Mouse (Mus musculus) hindbrain, embryonic 13.5 days (tissue): ENCODE data around the gene St5. TPM values are rescaled to one million over a fixed set of nuclear protein-coding genes. Genes with fewer than 3 reads are reported as not detected.

Experiments
- ATAC-seq: fragments of 200-750 bp; cut with Nextera tagmentation; 2 replicates; pipeline ENCODE4 v1.8.0; 2017; ENCODE audit warnings: moderate TSS enrichment; ENCODE audit not compliant: low FRiP score
- H3K27ac ChIP-seq: fragments of 300-500 bp; sonication (generic); 2 replicates; pipeline ENCODE4 v1.5.1; 2015; ENCODE audit warnings: inconsistent platforms, mild to moderate bottlenecking, moderate library complexity
- H3K27me3 ChIP-seq: fragments of 300-500 bp; sonication (generic); 2 replicates; pipeline ENCODE4 v1.6.1; 2015; ENCODE audit warnings: mild to moderate bottlenecking, inconsistent platforms
- H3K36me3 ChIP-seq: fragments of 300-500 bp; sonication (generic); 2 replicates; pipeline ENCODE4 v1.6.1; 2015; ENCODE audit warnings: mild to moderate bottlenecking, inconsistent platforms
- H3K4me1 ChIP-seq: fragments of 300-500 bp; sonication (generic); replicated peaks from 2 replicates; pipeline ENCODE4 v1.6.1; 2015; ENCODE audit warnings: inconsistent platforms
- H3K4me2 ChIP-seq: fragments of 300-500 bp; sonication (generic); 2 replicates; pipeline ENCODE4 v1.6.1; 2015; ENCODE audit warnings: inconsistent platforms, mild to moderate bottlenecking, moderate library complexity
- H3K4me3 ChIP-seq: fragments of 300-500 bp; sonication (generic); 2 replicates; pipeline ENCODE4 v1.5.1; 2015; ENCODE audit warnings: mild to moderate bottlenecking, inconsistent platforms
- H3K9ac ChIP-seq: fragments of 300-500 bp; sonication (generic); 2 replicates; pipeline ENCODE4 v1.6.1; 2015; ENCODE audit warnings: mild to moderate bottlenecking, inconsistent platforms
- H3K9me3 ChIP-seq: fragments of 300-500 bp; sonication (generic); 2 replicates; pipeline ENCODE4 v1.6.1; 2016; ENCODE audit warnings: inconsistent platforms
- WGBS: fragments of 180-500 bp; shearing (Covaris S2); methylation state at CpG from one replicate; pipeline ENCODE4 v1.1.7; 2015; 5-methylcytosine and 5-hydroxymethylcytosine counted together
- polyA plus RNA-seq: library from polyadenylated mRNA; unstranded; fragments of >200 nt; fragmentation: Nextera tagmentation; extraction: Ambion mirVana; gene quantifications from 2 replicates; pipeline ENCODE4 v1.2.1, GENCODE M21; 2015

Gene St5
- 22.6 and 25.6 TPM in 2 replicates for polyA plus RNA-seq

DNA sequence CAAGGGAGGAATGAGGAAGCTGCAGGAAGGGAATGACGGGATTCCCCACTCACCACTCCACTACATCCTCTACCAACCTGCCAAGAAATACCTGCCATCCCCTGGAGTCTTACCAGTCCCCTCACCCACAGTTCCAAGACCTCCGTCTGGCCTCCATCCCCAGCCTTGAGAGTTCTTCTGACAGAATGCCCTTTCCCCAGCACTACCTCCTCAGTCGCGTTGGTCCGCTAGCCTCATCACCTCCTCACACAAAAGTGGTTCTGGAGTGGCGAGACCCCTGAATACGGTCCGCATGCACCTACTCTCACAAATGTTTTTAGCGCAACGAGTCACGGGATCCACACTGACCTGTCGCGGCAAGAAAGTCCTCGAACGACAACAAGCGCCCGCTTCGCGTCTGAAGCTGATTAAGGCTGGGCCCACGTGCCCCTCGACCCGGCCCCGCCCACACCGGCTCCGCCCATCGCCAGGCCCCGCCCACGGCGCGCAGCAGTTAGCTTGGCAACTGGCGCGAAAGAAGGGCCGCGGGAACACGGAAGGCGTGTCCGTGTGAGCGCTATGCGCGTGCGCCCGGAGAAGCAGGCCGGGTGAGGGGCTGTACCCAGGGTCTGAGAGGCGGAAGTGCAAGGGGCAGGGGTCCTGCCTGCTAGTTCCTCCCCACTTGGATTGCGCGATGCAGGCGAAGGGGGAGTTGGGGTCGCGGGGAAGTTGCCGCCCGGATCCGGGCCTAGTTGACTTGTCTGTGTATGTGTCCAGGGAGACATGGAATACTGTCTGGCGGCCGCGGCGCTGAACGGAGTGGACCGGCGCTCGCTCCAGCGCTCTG, at the start of gene St5, which contains the start of gene Akip1:
TSS of gene St5 (minus strand) at position 416 of the 826 bp plus-strand sequence.
TSS of gene Akip1 (plus strand) at position 501 of the 826 bp plus-strand sequence.
- peak within 1 kb of the TSS; percentile 55 for H3K27ac ChIP-seq
- 0 out of 2 replicates have a peak, but pooled peaks cover 6% of the 10 kb centered on the region for H3K4me1 ChIP-seq
- H3K9ac ChIP-seq: peak within 1 kb of the TSS; percentile 72
- ATAC-seq: peak; percentile 96
- H3K36me3 ChIP-seq: no peaks in the 10 kb centered on the region
- H3K4me2 ChIP-seq: peak within 1 kb of the TSS; percentile 65
- WGBS: under 1% methylated on average over 61 of the region's 61 CpGs
- H3K27me3 ChIP-seq: 0 out of 2 replicates have a peak, but pooled peaks cover 4% of the 10 kb centered on the region
- H3K9me3 ChIP-seq: no peaks in the 10 kb centered on the region
- H3K4me3 ChIP-seq: peak within 1 kb of the TSS; percentile 59

DNA sequence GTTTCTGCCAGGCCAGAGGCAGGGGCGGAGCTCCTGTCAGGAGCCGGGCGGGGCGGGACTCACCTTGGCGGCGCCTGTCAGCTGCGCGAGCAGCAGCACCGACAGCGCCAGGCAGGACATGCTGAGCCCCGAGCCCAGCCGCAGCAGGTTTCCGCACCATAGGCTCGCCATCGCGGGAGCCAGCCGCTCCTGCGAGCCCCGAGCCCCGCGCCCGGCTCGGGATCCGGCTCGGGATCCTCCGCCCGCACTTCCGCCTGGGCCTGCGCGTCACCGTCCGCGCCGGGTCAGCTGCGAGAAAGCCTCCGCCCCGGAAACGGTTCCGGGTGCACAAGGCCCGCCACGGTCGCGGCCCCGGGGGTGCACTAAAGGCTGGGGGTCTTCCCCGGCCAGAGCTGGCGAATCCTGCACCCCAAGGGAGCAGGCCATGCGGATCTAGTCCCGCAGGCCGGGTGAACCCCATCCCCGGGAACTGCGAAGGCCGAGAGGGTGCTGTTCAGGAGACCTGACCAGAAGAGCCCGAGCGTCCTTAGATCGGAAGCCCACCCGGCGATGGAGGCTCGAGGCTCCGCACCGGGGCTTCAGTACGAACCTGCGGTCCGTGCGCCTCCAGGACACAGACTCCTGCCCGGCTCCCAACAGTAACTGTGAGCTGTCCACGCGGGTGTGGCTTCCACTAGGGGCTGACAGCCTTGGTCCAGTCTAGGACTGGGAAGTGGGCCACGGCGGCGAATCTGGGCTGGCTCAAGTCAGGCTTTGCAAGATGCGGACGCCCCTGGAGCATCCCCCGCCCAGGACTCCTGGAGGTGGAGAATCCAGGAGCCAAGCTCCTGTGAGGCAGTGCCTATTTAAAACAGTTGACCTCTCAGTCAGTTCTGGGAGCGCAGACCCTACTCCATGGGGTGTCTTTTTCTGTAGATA, 48.9 kb upstream of the St5 start, which contains the start of gene Tmem9b:
TSS of gene Tmem9b (minus strand) at position 868 of the 918 bp plus-strand sequence.
- peaks cover 11% of the 10 kb centered on the region for H3K36me3 ChIP-seq
- H3K27ac ChIP-seq: peak within 1 kb of the TSS; percentile 93
- peak within 1 kb of the TSS; percentile 86 for H3K4me3 ChIP-seq
- no peaks in the 10 kb centered on the region for H3K27me3 ChIP-seq
- peak within 1 kb of the TSS; percentile 95 for H3K9ac ChIP-seq
- peak within 1 kb of the TSS; percentile 87 for H3K4me2 ChIP-seq
- no peaks in the 10 kb centered on the region for H3K9me3 ChIP-seq
- WGBS: under 1% methylated on average over 74 of the region's 74 CpGs
- peak; percentile 92 for ATAC-seq
- peaks cover 33% of the 10 kb centered on the region for H3K4me1 ChIP-seq

GRCm38 (mm10) chr7:109751427-109752007, 48.1 kb upstream of the St5 start:
- ATAC-seq: peak; percentile 2; the same call in 1 of the 2 replicates
- H3K4me3 ChIP-seq: peak overlapping the region; percentile 86
- H3K36me3 ChIP-seq: peaks cover 18% of the 10 kb centered on the region
- H3K4me2 ChIP-seq: peak overlapping the region; percentile 87
- no peaks in the 10 kb centered on the region for H3K9me3 ChIP-seq
- H3K27ac ChIP-seq: peak overlapping the region; percentile 93
- no peaks in the 10 kb centered on the region for H3K27me3 ChIP-seq
- H3K4me1 ChIP-seq: peaks cover 33% of the 10 kb centered on the region
- WGBS: 3% methylated on average over 13 of the region's 13 CpGs
- peak overlapping the region; percentile 95 for H3K9ac ChIP-seq

DNA sequence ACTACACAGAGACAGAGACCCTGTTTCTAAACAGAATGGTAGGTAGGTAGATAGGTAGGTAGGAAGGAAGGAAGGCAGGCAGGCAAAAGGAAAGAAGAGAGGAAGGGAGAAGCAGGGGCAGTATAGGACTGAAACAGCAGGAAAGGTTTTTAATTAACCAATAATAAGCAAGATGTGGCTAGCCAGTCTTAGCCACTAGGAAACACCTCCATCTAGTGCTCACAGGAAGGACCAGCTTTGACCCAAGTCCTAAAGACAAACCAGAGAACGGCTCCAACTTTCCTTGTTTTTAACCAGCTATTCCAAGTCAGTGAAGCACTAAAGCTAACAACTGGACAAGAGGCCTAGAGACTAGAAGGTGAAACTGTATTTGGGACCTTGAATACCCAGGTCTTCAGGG, 44.3 kb upstream of the St5 start:
- H3K4me3 ChIP-seq: no peak overlapping the region
- H3K27me3 ChIP-seq: no peaks in the 10 kb centered on the region
- no peak for ATAC-seq
- H3K4me1 ChIP-seq: peaks cover 18% of the 10 kb centered on the region
- no peaks in the 10 kb centered on the region for H3K9me3 ChIP-seq
- H3K36me3 ChIP-seq: peaks cover 55% of the 10 kb centered on the region
- no peak overlapping the region for H3K4me2 ChIP-seq
- 63% methylated on average over 1 of the region's 1 CpGs for WGBS
- H3K27ac ChIP-seq: no peak overlapping the region
- no peak overlapping the region for H3K9ac ChIP-seq

- H3K4me2 ChIP-seq: no peak overlapping the region
- ATAC-seq: no peak
- no peaks in the 10 kb centered on the region for H3K27me3 ChIP-seq
- no peaks in the 10 kb centered on the region for H3K9me3 ChIP-seq
- no peak overlapping the region for H3K4me3 ChIP-seq
- H3K9ac ChIP-seq: no peak overlapping the region
- H3K4me1 ChIP-seq: no peaks in the 10 kb centered on the region
- peaks cover 90% of the 10 kb centered on the region for H3K36me3 ChIP-seq
- WGBS: 91% methylated on average over 4 of the region's 4 CpGs
- no peak overlapping the region for H3K27ac ChIP-seq
Observed at GRCm38 (mm10) chr7:109741703-109742102, 38.3 kb upstream of the St5 start.

- no peaks in the 10 kb centered on the region for H3K4me1 ChIP-seq
- no peak overlapping the region for H3K4me3 ChIP-seq
- ATAC-seq: no peak
- H3K36me3 ChIP-seq: peaks cover 90% of the 10 kb centered on the region
- no peak overlapping the region for H3K9ac ChIP-seq
- no peak overlapping the region for H3K4me2 ChIP-seq
- WGBS: 96% methylated on average over 1 of the region's 1 CpGs
- no peaks in the 10 kb centered on the region for H3K27me3 ChIP-seq
- H3K9me3 ChIP-seq: no peaks in the 10 kb centered on the region
- no peak overlapping the region for H3K27ac ChIP-seq
Observed at GRCm38 (mm10) chr7:109741060-109741459, 37.7 kb upstream of the St5 start.

GRCm38 (mm10) chr7:109739822-109740370, 36.5 kb upstream of the St5 start:
- ATAC-seq: no peak
- Histone ChIP-seq H3K36me3 (peaks cover 89% of the 10 kb centered on the region), H3K27ac (no peak overlapping the region), H3K4me3 (no peak overlapping the region), H3K9ac (no peak overlapping the region), H3K9me3 (no peaks in the 10 kb centered on the region), H3K4me2 (no peak overlapping the region), H3K27me3 (no peaks in the 10 kb centered on the region), H3K4me1 (no peaks in the 10 kb centered on the region)
- WGBS: 92% methylated on average over 5 of the region's 5 CpGs

DNA sequence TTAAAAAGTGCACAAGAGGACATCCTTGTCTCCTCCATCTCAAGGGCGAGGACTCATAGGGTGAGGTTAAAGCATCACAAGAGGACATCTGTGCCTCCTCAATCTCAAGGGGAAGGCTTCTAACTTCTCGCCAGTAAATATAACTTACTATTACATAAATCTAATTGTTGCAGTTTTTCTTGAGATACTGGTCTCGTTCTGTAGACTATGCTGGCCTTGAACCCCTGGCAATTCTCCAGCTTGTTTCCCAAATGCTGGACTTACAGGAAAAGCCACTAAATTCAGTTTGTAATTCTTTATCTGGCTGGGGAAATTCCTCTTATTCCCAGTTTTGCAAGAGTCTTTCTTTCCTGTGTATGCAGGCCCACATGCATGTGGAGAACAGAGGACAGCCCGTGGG, 31.4 kb upstream of the St5 start:
- no peak for ATAC-seq
- whole genome bisulfite sequencing: 93% methylated on average over 4 of the region's 4 CpGs
- no peaks in the 10 kb centered on the region for H3K4me1 ChIP-seq

DNA sequence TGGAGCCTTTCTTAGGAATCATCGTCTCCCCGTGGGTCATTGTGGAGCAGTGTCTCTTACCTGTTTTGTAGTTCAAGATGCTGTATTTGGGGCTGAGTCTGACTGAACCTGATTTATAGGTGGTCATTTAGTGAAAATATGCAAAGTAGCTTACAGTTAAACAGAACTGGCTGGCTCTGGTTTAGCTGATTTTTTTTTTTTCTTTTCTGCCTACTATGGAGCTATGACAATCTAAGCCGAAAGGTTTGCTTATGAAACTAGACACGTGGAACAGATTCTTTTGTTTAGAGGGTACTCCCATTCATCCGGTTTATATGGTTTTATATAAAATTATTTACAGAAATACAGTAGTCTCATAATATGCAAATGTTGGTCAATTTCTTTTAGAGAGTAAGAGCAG, 28.2 kb upstream of the St5 start, which contains the start of gene Ascl3:
TSS of gene Ascl3 (minus strand) at position 101 of the 400 bp plus-strand sequence.
- Histone ChIP-seq H3K4me1 (no peaks in the 10 kb centered on the region), H3K27me3 (no peaks in the 10 kb centered on the region), H3K27ac (peak within 1 kb of the TSS; percentile 19; the same call in 1 of the 2 replicates), H3K4me3 (no peak within 1 kb of the TSS), H3K9me3 (no peaks in the 10 kb centered on the region), H3K36me3 (peaks cover 26% of the 10 kb centered on the region), H3K4me2 (no peak within 1 kb of the TSS), H3K9ac (no peak within 1 kb of the TSS)
- 85% methylated on average over 5 of the region's 5 CpGs for WGBS
- ATAC-seq: no peak

More for the DNA sequence above, 31.4 kb upstream of the St5 start:
- peaks cover 51% of the 10 kb centered on the region for H3K36me3 ChIP-seq
- H3K27me3 ChIP-seq: no peaks in the 10 kb centered on the region
- no peak overlapping the region for H3K4me2 ChIP-seq
- no peak overlapping the region for H3K9ac ChIP-seq
- no peaks in the 10 kb centered on the region for H3K9me3 ChIP-seq
- H3K27ac ChIP-seq: no peak overlapping the region
- no peak overlapping the region for H3K4me3 ChIP-seq

- Histone ChIP-seq H3K36me3 (no peaks in the 10 kb centered on the region), H3K9ac (no peak within 1 kb of the TSS), H3K9me3 (no peaks in the 10 kb centered on the region), H3K4me1 (no peaks in the 10 kb centered on the region), H3K27me3 (no peaks in the 10 kb centered on the region), H3K27ac (no peak within 1 kb of the TSS), H3K4me3 (no peak within 1 kb of the TSS), H3K4me2 (no peak within 1 kb of the TSS)
- 93% methylated on average over 5 of the region's 5 CpGs for WGBS
- no peak for ATAC-seq
Observed at GRCm38 (mm10) chr7:109723697-109724096, 20.3 kb upstream of the St5 start, which contains the start of gene BC051019. BC051019 (minus strand) TSS chr7:109723850.

- Histone ChIP-seq H3K4me3 (no peak overlapping the region), H3K4me2 (no peak overlapping the region), H3K4me1 (no peaks in the 10 kb centered on the region), H3K27me3 (no peaks in the 10 kb centered on the region), H3K9ac (no peak overlapping the region), H3K36me3 (no peaks in the 10 kb centered on the region), H3K9me3 (no peaks in the 10 kb centered on the region), H3K27ac (no peak overlapping the region)
- no peak for ATAC-seq
- WGBS: 94% methylated on average over 8 of the region's 8 CpGs
Observed at GRCm38 (mm10) chr7:109723114-109723513, 19.7 kb upstream of the St5 start.
